ENCODE assay signal across 9 mouse cellular contexts in the genomic region with DNA sequence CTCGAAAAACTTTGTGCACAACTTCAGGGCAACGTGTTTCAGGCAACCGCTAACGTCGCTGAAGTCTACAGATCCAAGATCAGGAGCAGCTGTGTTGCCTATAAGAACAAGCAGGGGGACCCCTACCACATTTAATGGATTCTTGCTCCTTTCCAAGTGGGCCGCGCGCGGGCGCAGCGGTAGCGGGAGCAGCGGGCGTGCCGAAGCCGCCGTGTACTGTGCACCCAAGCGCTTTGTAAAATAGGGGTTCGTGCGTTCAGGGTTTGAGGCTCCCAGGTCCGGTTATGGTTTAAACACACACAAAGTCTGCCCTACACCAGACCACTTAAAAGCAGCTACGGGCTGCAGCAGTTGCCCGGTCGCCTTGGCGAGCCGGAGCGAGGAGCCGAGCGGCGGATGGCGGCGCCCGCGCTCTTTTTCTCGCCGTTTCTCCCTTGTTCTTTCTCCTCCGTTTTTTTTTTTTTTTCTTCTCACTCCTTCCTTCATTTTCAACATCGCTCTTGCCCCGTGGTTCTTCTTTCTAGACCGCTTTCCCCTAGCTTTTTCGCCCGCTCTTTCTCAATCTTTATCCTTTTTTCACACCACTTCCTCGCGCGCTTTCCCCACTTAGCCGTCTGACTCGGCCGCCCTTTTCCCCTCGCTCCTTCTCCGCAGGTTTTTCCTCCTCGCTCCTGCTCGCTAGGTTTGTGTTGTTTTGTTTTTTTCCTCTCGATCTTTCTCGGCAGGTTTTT. TPM values are rescaled to one million over a fixed set of nuclear protein-coding genes. Genes with fewer than 3 reads are reported as not detected.
DNase-seq lines count a peak whose midpoint lies in the region; ATAC-seq and TF ChIP-seq lines count a peak whose summit lies in the region.
"Had no signal": no experiment of that assay in that cellular context is flagged by ENCODE, and none has a peak within 500 bp of the region (broad histone marks: within the 10 kb centered on the region; RNA-seq: fewer than 3 reads in every experiment).

No protein-coding gene starts in this region.

- H3K4me1 ChIP-seq in embryonic facial prominence, embryonic 14.5 days (ENCODE audit: control insufficient read depth, insufficient read depth, low read length): peaks cover 6% of the 10 kb centered on the region; the same call in 1 of the 2 replicates
- no peaks in the 10 kb centered on the region for H3K4me1 ChIP-seq in hindbrain, postnatal 0 days (ENCODE audit: insufficient read depth, low read length)

- peaks cover 7% of the 10 kb centered on the region; the same call in 1 of the 2 replicates for H3K9me3 ChIP-seq in embryonic facial prominence, embryonic 14.5 days (ENCODE audit: control insufficient read depth, low read length)
- no peaks in the 10 kb centered on the region for H3K9me3 ChIP-seq in hindbrain, postnatal 0 days (ENCODE audit: low read length)

- peak overlapping the region; percentile 45 for H3K4me3 ChIP-seq in embryonic facial prominence, embryonic 14.5 days (ENCODE audit: low read depth, low read length)
- H3K4me3 ChIP-seq in hindbrain, postnatal 0 days (ENCODE audit: low read length): peak overlapping the region; percentile 40

- DNase-seq in left cerebral cortex, postnatal 10 days (ENCODE audit: extremely low spot score in 1 of 2, low spot score in 2 of 2): peak; percentile 30 to 41
- no peak for DNase-seq in left cerebral cortex, adult 11 months (ENCODE audit: low spot score)
- peak; percentile 29 for DNase-seq in adrenal gland, postnatal 25 days
- peak; percentile 94 for DNase-seq in embryonic facial prominence, embryonic 14.5 days (ENCODE audit: low spot score)
- peak; percentile 92 for DNase-seq in hindbrain, postnatal 0 days (ENCODE audit: low spot score)
- DNase-seq in mesoderm, embryonic 11.5 days (ENCODE audit: low read depth, low spot score): peak; percentile 86
- peak; percentile 37 to 47 for DNase-seq in thymus, postnatal 10 days (ENCODE audit: low spot score in 2 of 2)
- no peak for DNase-seq in kidney, adult 18-20 months

- TF ChIP-seq CTCF in hindbrain, postnatal 0 days (IDR thresholded peaks at IDR 0.05; ENCODE audit: low read depth): peak; percentile 75

- H3K4me2 ChIP-seq in embryonic facial prominence, embryonic 14.5 days (ENCODE audit: low read depth, low read length): peak overlapping the region; percentile 87
- H3K4me2 ChIP-seq in hindbrain, postnatal 0 days (ENCODE audit: low read depth, low read length): peak overlapping the region; percentile 73

- intact Hi-C loops in left cerebral cortex, postnatal 10 days (cut with DNase I): loop anchor here (5.0 to 10.0 kb wide), 7 partner anchors 149 to 1317 kb away; partner anchors contain the start of genes Gnas, Stx16 and Vapb

- peak overlapping the region; percentile 71 for H3K27ac ChIP-seq in embryonic facial prominence, embryonic 14.5 days (replicated peaks; ENCODE audit: low read depth, low read length)
- no peak overlapping the region for H3K27ac ChIP-seq in hindbrain, postnatal 0 days

- peak overlapping the region; percentile 53 for H3K9ac ChIP-seq in embryonic facial prominence, embryonic 14.5 days (ENCODE audit: low read depth, low read length)
- H3K9ac ChIP-seq in hindbrain, postnatal 0 days (replicated peaks; ENCODE audit: low read length): peak overlapping the region; percentile 33; the same call in 1 of the 2 replicates

- peaks cover 32% of the 10 kb centered on the region for H3K27me3 ChIP-seq in embryonic facial prominence, embryonic 14.5 days (replicated peaks; ENCODE audit: control insufficient read depth, insufficient read depth, low read length)
- peaks cover 3% of the 10 kb centered on the region; the same call in 1 of the 2 replicates for H3K27me3 ChIP-seq in hindbrain, postnatal 0 days (ENCODE audit: insufficient read depth, low read length)

- WGBS in embryonic facial prominence, embryonic 14.5 days: under 1% methylated on average over 45 of the region's 54 CpGs
- WGBS in hindbrain, postnatal 0 days: under 1% methylated on average over 54 of the region's 54 CpGs

- peaks cover 20% of the 10 kb centered on the region for H3K36me3 ChIP-seq in embryonic facial prominence, embryonic 14.5 days (ENCODE audit: control insufficient read depth, insufficient read depth, low read length)
- no peaks in the 10 kb centered on the region for H3K36me3 ChIP-seq in hindbrain, postnatal 0 days (ENCODE audit: insufficient read depth, low read length)

- peak; percentile 89 for ATAC-seq in embryonic facial prominence, embryonic 14.5 days (ENCODE audit: low read depth)
- ATAC-seq in hindbrain, postnatal 0 days: peak; percentile 87

RNA-seq across cellular contexts. Expression of gene Ankrd60, which starts 7.4 kb away (rescaled TPM):
- not detected for total RNA-seq in left cerebral cortex, postnatal 10 days (2021)
- not detected in 2 replicates for total RNA-seq in adrenal gland, postnatal 25 days (2021)
- polyA plus RNA-seq in embryonic facial prominence, embryonic 14.5 days (2014; fragmentation: Nextera tagmentation; extraction: Ambion mirVana): not detected in 2 replicates
- not detected in 2 replicates for total RNA-seq in hindbrain, postnatal 0 days (2014; rRNA removed)
- polyA plus RNA-seq in hindbrain, postnatal 0 days (2015; fragmentation: Nextera tagmentation; extraction: Ambion mirVana): not detected in 2 replicates
- total RNA-seq: neutrophil, adult 5-6 weeks had no signal

Comparison
In these comparisons a context has a peak if more than half of its experiments do, and no peak if none do; other contexts are left out.
1. DNase-seq: peak in left cerebral cortex, postnatal 10 days (2 of 2), adrenal gland, postnatal 25 days (single experiment), embryonic facial prominence, embryonic 14.5 days (single experiment), hindbrain, postnatal 0 days (single experiment), mesoderm, embryonic 11.5 days (single experiment) and thymus, postnatal 10 days (2 of 2); none in left cerebral cortex, adult 11 months (single experiment) and kidney, adult 18-20 months (single experiment).